Mouse (Mus musculus) embryonic facial prominence, embryonic 14.5 days (tissue): ENCODE data around the gene Krtap10-10. TPM values are rescaled to one million over a fixed set of nuclear protein-coding genes. Genes with fewer than 3 reads are reported as not detected.

Source experiments
- ATAC-seq: fragments of 200-750 bp; cut with Nextera tagmentation; 2 replicates; pipeline ENCODE4 v1.8.0; 2017; ENCODE audit warnings: low read depth, moderate number of reproducible peaks, moderate TSS enrichment
- DNase-seq: peaks from one replicate; pipeline ENCODE4 v3.0.0-alpha.2; 2015; ENCODE audit warnings: low spot score
- H3K27ac ChIP-seq: fragments of 300-500 bp; sonication (generic); replicated peaks from 2 replicates; pipeline ENCODE4 v1.5.1; 2014; ENCODE audit warnings: low read depth, mild to moderate bottlenecking, low read length, moderate library complexity
- H3K27me3 ChIP-seq: fragments of 300-500 bp; sonication (generic); replicated peaks from 2 replicates; pipeline ENCODE4 v1.6.1; 2014; ENCODE audit warnings: low read length; ENCODE audit not compliant: control insufficient read depth, insufficient read depth
- H3K36me3 ChIP-seq: fragments of 300-500 bp; sonication (generic); 2 replicates; pipeline ENCODE4 v1.6.1; 2014; ENCODE audit warnings: low read length, mixed read lengths; ENCODE audit not compliant: control insufficient read depth, insufficient read depth
- H3K4me1 ChIP-seq: fragments of 300-500 bp; sonication (generic); 2 replicates; pipeline ENCODE4 v1.6.1; 2014; ENCODE audit warnings: antibody characterized with exemption, low read length; ENCODE audit not compliant: control insufficient read depth, insufficient read depth
- H3K4me2 ChIP-seq: fragments of 300-500 bp; sonication (generic); 2 replicates; pipeline ENCODE4 v1.6.1; 2014; ENCODE audit warnings: low read depth, mild to moderate bottlenecking, low read length, moderate library complexity, mixed read lengths
- H3K4me3 ChIP-seq: fragments of 300-500 bp; sonication (generic); 2 replicates; pipeline ENCODE4 v1.5.1; 2014; ENCODE audit warnings: low read depth, mild to moderate bottlenecking, low read length
- H3K9ac ChIP-seq: fragments of 300-500 bp; sonication (generic); 2 replicates; pipeline ENCODE4 v1.6.1; 2014; ENCODE audit warnings: low read depth, mild to moderate bottlenecking, low read length, moderate library complexity, mixed read lengths
- H3K9me3 ChIP-seq: fragments of 300-500 bp; sonication (generic); 2 replicates; pipeline ENCODE4 v1.6.1; 2016; ENCODE audit warnings: low read length; ENCODE audit not compliant: control insufficient read depth
- whole genome bisulfite sequencing: fragments of 180-500 bp; shearing (Covaris S2); extraction: QIAGEN DNeasy Blood & Tissue Kit; methylation state at CpG from one replicate; pipeline ENCODE4 v1.1.7; 2014; 5-methylcytosine and 5-hydroxymethylcytosine counted together
- polyA plus RNA-seq: library from polyadenylated mRNA; unstranded; fragments of >200 nt; fragmentation: Nextera tagmentation; extraction: Ambion mirVana; gene quantifications from 2 replicates; pipeline ENCODE4 v1.2.1, GENCODE M21; 2014

Krtap10-10 gene
- polyA plus RNA-seq, 1 experiment from 2014 or later = not detected

DNA sequence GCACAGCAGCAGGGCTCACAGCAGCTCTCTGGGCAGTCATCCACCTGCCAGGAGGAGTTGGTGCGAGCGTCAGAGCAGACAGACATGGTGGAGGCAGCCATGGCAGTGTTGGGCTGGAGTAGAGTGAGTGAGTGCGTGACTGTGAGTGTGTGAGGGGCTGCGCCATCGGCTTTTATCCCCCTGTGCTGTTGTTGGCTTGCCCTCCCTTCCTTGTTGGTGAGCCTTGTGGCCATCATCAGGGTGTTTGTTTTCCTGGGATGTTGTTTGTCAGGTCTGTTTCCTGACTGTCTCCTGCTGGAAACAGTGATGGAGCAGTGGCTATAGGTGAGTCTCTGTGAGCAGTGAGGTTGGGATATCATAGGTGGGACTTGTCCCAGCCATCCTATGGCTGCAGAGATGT is 24.0 kb upstream of the Krtap10-10 start, which contains the start of gene Gm9507:
Gene Gm9507, minus strand, starts transcription at position 101 of the 400 bp plus-strand sequence.
- Histone ChIP-seq H3K4me1 (no peaks in the 10 kb centered on the region), H3K4me3 (no peak within 1 kb of the TSS), H3K27me3 (no peaks in the 10 kb centered on the region), H3K36me3 (no peaks in the 10 kb centered on the region), H3K27ac (no peak within 1 kb of the TSS), H3K9me3 (no peaks in the 10 kb centered on the region), H3K9ac (no peak within 1 kb of the TSS), H3K4me2 (no peak within 1 kb of the TSS)
- DNase-seq (no peak), ATAC-seq (no peak)
- 50% methylated on average over 3 of the region's 5 CpGs for WGBS

DNA sequence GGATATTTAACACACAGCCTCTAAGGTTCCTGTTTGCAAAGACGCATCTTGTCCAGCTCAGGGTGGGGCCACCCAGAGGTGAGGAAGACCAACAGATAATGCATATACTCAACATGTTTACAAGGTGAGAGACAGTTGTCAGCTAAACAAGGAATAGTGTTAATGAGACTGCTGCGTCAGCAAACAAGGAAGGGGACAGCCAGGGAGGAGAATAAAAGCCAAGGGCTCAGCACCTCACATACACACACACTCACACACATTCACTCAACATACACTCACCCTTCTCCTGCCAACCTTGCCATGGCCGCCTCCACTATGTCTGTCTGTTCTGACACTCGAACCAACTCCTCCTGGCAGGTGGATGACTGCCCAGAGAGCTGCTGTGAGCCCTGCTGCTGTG is 21.4 kb upstream of the Krtap10-10 start, which contains the start of gene Gm2696:
Gene Gm2696, plus strand, starts transcription at position 301 of the 400 bp plus-strand sequence.
- H3K9ac ChIP-seq = no peak within 1 kb of the TSS
- H3K27ac ChIP-seq = no peak within 1 kb of the TSS
- H3K9me3 ChIP-seq = no peaks in the 10 kb centered on the region
- H3K4me3 ChIP-seq = no peak within 1 kb of the TSS
- ATAC-seq = no peak
- no peak within 1 kb of the TSS for H3K4me2 ChIP-seq
- H3K27me3 ChIP-seq = no peaks in the 10 kb centered on the region
- no peaks in the 10 kb centered on the region for H3K36me3 ChIP-seq
- H3K4me1 ChIP-seq = no peaks in the 10 kb centered on the region
- DNase-seq = no peak
- WGBS = 39% methylated on average over 3 of the region's 4 CpGs

DNA sequence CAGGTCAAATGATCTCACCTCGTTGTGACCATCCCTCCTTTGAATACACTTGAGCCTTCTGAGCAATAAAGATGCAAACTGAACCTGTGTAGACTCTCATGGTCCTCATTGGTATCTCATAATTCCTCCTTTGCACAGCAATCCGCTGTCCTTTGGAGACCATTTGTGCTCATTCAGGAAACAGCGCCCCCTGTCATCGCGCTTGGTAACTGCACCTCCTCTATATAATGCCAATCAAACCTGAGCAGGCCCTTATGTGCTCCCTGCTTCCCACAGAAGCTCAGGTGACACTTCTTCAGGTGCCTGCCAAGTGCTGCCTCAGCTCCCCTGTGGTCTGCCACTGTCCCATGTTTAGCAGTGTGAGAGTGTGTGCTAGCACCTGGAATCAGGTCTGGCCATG is 20.2 kb upstream of the Krtap10-10 start:
- H3K4me2 ChIP-seq = no peak overlapping the region
- H3K36me3 ChIP-seq = no peaks in the 10 kb centered on the region
- H3K9me3 ChIP-seq = no peaks in the 10 kb centered on the region
- 27% methylated on average over 5 of the region's 5 CpGs for WGBS
- no peaks in the 10 kb centered on the region for H3K27me3 ChIP-seq
- no peak overlapping the region for H3K27ac ChIP-seq
- H3K4me1 ChIP-seq = no peaks in the 10 kb centered on the region
- H3K4me3 ChIP-seq = no peak overlapping the region
- no peak overlapping the region for H3K9ac ChIP-seq
- ATAC-seq = no peak
- DNase-seq = no peak

DNA sequence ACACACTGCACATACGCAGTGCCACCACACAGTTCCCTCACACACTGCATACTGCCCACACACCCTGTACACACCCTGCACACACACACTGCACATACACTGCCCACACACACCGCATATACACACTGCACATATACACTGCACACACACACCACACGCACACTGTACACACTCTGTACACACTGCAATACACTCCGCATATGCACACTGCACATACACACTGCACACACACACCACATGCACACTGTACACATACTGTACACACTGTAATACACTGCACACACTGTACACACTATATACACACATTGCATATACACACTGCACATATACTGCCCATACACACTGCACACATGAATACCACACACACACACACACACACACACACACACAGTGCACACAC is 17.2 kb upstream of the Krtap10-10 start:
- Histone ChIP-seq H3K4me3 (no peak overlapping the region), H3K4me1 (no peaks in the 10 kb centered on the region), H3K4me2 (no peak overlapping the region), H3K27ac (no peak overlapping the region), H3K36me3 (no peaks in the 10 kb centered on the region), H3K9ac (no peak overlapping the region), H3K27me3 (no peaks in the 10 kb centered on the region), H3K9me3 (no peaks in the 10 kb centered on the region)
- WGBS = 96% methylated on average over 4 of the region's 4 CpGs
- DNase-seq (no peak), ATAC-seq (no peak)

DNA sequence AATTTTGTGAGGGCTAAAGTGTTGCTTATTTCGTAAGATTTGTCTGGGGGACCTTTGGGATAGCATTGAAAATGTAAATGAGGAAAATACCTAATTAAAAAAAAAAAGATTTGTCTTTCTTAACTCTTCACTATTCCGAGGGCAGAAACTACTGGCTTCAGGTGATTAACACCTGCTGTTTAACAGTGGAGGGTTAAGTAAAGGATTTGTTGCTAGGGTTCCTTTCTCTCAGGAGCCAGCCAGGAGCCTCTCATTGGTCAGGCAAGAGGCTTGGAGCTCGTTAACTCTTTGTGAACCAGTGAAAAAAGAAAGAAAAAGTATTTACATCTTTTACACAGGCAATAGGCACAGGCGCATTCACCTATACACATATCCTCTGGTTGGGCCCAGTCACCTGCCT is 16.5 kb upstream of the Krtap10-10 start:
- H3K4me2 ChIP-seq = no peak overlapping the region
- H3K36me3 ChIP-seq = no peaks in the 10 kb centered on the region
- H3K4me3 ChIP-seq = no peak overlapping the region
- WGBS = 36% methylated on average over 4 of the region's 4 CpGs
- no peak overlapping the region for H3K27ac ChIP-seq
- H3K27me3 ChIP-seq = no peaks in the 10 kb centered on the region
- H3K9me3 ChIP-seq = 0 out of 2 replicates have a peak, but pooled peaks cover 4% of the 10 kb centered on the region
- ATAC-seq = no peak
- DNase-seq = no peak
- H3K4me1 ChIP-seq = no peaks in the 10 kb centered on the region
- H3K9ac ChIP-seq = no peak overlapping the region

DNA sequence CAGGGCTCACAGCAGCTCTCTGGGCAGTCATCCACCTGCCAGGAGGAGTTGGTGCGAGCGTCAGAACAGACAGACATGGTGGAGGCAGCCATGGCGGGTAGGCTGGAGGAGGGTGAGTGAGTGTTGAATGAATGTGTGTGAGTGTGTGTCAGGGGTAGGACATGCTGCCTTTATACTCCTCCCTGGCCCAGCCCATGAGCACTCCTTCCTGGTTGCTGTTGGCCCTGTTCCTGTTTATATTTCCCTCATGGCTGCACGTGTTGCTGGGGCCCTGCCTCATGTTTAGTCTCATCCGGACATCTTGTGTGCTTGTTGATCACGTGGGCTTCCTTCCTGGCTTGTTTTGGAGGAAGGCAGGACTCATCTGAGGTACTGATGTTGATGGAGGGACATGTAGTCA is 8.8 kb upstream of the Krtap10-10 start, which contains the start of gene Krtap10-4:
Gene Krtap10-4, minus strand, starts transcription at position 145 of the 400 bp plus-strand sequence.
- no peak within 1 kb of the TSS for H3K4me3 ChIP-seq
- DNase-seq (no peak), ATAC-seq (no peak)
- no peak within 1 kb of the TSS for H3K4me2 ChIP-seq
- no peak within 1 kb of the TSS for H3K9ac ChIP-seq
- H3K9me3 ChIP-seq = 0 out of 2 replicates have a peak, but pooled peaks cover 4% of the 10 kb centered on the region
- no peaks in the 10 kb centered on the region for H3K36me3 ChIP-seq
- no peaks in the 10 kb centered on the region for H3K4me1 ChIP-seq
- H3K27me3 ChIP-seq = no peaks in the 10 kb centered on the region
- H3K27ac ChIP-seq = no peak within 1 kb of the TSS
- 49% methylated on average over 3 of the region's 6 CpGs for WGBS

DNA sequence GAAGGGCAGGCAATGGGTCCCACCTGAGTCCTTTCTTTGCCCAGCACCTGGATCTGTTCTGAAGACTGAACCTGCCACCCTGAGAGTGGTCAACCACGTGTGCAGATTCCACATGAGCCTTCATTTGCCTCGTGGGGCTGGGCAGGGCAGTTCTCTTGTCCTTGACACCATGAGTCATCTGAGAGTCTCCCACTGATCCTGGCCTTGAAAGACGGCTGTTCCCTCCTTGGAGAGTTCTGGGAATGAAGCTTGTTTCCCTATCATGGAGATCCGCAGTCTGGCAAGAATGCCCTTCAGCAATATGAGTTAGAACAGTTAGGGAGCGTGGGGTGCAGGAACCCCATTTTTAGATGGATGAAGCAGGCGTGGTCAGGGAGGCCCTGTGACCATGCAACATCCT is 3.3 kb downstream of the Krtap10-10 start:
- DNase-seq = no peak
- H3K4me1 ChIP-seq = no peaks in the 10 kb centered on the region
- 70% methylated on average over 6 of the region's 6 CpGs for WGBS

DNA sequence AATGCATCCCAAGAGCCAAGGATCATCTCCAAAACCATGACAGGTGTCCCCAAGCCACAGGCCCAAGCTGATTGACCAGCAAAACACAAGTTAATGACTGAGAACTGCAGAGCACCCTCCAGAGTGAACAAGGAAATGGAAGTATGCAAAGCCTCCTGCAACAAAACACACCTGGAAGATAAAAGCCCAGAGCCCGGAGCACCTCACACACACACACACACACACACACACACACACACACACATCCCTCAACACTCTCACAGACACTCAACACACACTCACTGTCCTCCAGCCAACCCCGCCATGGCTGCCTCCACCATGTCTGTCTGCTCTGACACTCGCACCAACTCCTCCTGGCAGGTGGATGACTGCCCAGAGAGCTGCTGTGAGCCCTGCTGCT is 10.8 kb downstream of the Krtap10-10 start, which contains the start of gene Gm36176:
Gene Gm36176, plus strand, starts transcription at position 301 of the 400 bp plus-strand sequence.
- no peak within 1 kb of the TSS for H3K4me3 ChIP-seq
- H3K9me3 ChIP-seq = peaks cover 17% of the 10 kb centered on the region; the same call in 1 of the 2 replicates
- H3K36me3 ChIP-seq = no peaks in the 10 kb centered on the region
- H3K4me2 ChIP-seq = no peak within 1 kb of the TSS
- WGBS = 71% methylated on average over 2 of the region's 3 CpGs
- DNase-seq (no peak), ATAC-seq (no peak)
- H3K27me3 ChIP-seq = no peaks in the 10 kb centered on the region
- H3K27ac ChIP-seq = no peak within 1 kb of the TSS
- no peak within 1 kb of the TSS for H3K9ac ChIP-seq
- no peaks in the 10 kb centered on the region for H3K4me1 ChIP-seq

More for the DNA sequence above, 3.3 kb downstream of the Krtap10-10 start:
- H3K4me2 ChIP-seq = no peak overlapping the region
- H3K27me3 ChIP-seq = no peaks in the 10 kb centered on the region
- H3K36me3 ChIP-seq = no peaks in the 10 kb centered on the region
- H3K27ac ChIP-seq = no peak overlapping the region
- H3K4me3 ChIP-seq = no peak overlapping the region
- no peak overlapping the region for H3K9ac ChIP-seq
- no peak for ATAC-seq
- peaks cover 18% of the 10 kb centered on the region; the same call in 1 of the 2 replicates for H3K9me3 ChIP-seq

DNA sequence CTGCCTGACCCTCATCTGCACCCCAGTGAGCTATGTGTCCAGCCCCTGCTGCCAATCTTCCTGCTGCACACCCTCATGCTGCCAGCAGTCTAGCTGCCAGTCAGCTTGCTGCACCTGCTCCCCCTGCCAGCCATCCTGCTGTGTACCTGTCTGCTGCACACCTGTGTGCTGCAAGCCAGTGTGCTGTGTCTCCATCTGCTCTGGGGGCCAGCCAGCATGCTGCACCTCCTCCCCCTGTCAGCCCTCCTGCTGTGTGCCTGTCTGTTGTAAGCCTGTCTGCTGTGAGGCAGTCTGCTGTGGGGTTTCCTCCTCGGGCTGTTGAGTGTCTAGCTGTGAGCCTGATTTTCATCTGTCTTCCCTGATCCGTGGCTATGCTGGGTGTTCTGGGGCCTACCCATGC is 11.2 kb downstream of the Krtap10-10 start:
- WGBS = 4% methylated on average over 2 of the region's 2 CpGs
- ATAC-seq (no peak), DNase-seq (no peak)
- Histone ChIP-seq H3K27me3 (no peaks in the 10 kb centered on the region), H3K4me2 (no peak overlapping the region), H3K4me3 (no peak overlapping the region), H3K4me1 (no peaks in the 10 kb centered on the region), H3K27ac (no peak overlapping the region), H3K36me3 (no peaks in the 10 kb centered on the region), H3K9me3 (peaks cover 17% of the 10 kb centered on the region; the same call in 1 of the 2 replicates), H3K9ac (no peak overlapping the region)
